Mouse (Mus musculus): ENCODE data around the gene Rars2. TPM values are rescaled to one million over a fixed set of nuclear protein-coding genes. Genes with fewer than 3 reads are reported as not detected.

Gene Rars2
- polyA plus RNA-seq, 1 experiment from 2014 or later, result 74.5 TPM

- H3K27ac ChIP-seq (ENCODE audit: low read length), result no peak overlapping the region
- no peak overlapping the region for H3K4me3 ChIP-seq (ENCODE audit: low read length)
- no peaks in the 10 kb centered on the region for H3K9me3 ChIP-seq (ENCODE audit: control insufficient read depth, low read length)
- 73% methylated on average over 7 of the region's 7 CpGs for WGBS
- H3K4me1 ChIP-seq (ENCODE audit: control insufficient read depth, insufficient read depth, low read length), result no peaks in the 10 kb centered on the region
- H3K4me2 ChIP-seq (ENCODE audit: low read depth, low read length), result no peak overlapping the region
- H3K36me3 ChIP-seq (ENCODE audit: control insufficient read depth, insufficient read depth, low read length), result no peaks in the 10 kb centered on the region
- ATAC-seq, result no peak
- no peaks in the 10 kb centered on the region for H3K27me3 ChIP-seq (replicated peaks; ENCODE audit: control insufficient read depth, insufficient read depth, low read length)
- no peak overlapping the region for H3K9ac ChIP-seq (ENCODE audit: low read depth, low read length)
Measured at GRCm38 (mm10) chr4:34584871-34585607, 29.7 kb upstream of the Rars2 start.

DNA sequence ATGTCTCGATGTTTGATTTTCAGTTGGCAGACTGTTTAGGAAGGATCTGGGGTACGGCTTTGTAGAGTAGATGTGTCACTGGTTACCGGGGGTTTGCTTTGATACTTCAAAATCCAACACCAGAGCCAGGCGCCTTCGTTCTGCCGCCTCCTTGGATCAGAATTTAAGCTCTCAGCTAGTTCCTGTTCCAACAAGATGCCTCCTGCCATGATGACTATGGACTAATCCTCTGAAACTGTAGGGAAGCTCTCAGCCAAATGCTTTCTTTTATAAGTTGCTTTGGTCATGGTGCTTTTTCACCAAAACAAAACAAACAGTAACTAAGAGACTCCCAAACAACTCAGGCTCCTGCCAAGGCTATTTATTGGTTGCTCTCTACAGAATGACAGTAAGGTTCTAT is 11.6 kb upstream of the Rars2 start:
- H3K9me3 ChIP-seq (ENCODE audit: control insufficient read depth, low read length), result no peaks in the 10 kb centered on the region
- peaks cover 5% of the 10 kb centered on the region; the same call in 1 of the 2 replicates for H3K36me3 ChIP-seq (ENCODE audit: control insufficient read depth, insufficient read depth, low read length)
- no peak overlapping the region for H3K4me2 ChIP-seq (ENCODE audit: low read depth, low read length)
- H3K9ac ChIP-seq (ENCODE audit: low read depth, low read length), result no peak overlapping the region
- no peak for ATAC-seq
- H3K4me3 ChIP-seq (ENCODE audit: low read length), result no peak overlapping the region
- no peaks in the 10 kb centered on the region for H3K4me1 ChIP-seq (ENCODE audit: control insufficient read depth, insufficient read depth, low read length)
- H3K27ac ChIP-seq (ENCODE audit: low read length), result no peak overlapping the region
- no peaks in the 10 kb centered on the region for H3K27me3 ChIP-seq (replicated peaks; ENCODE audit: control insufficient read depth, insufficient read depth, low read length)
- WGBS, result 93% methylated on average over 6 of the region's 6 CpGs

DNA sequence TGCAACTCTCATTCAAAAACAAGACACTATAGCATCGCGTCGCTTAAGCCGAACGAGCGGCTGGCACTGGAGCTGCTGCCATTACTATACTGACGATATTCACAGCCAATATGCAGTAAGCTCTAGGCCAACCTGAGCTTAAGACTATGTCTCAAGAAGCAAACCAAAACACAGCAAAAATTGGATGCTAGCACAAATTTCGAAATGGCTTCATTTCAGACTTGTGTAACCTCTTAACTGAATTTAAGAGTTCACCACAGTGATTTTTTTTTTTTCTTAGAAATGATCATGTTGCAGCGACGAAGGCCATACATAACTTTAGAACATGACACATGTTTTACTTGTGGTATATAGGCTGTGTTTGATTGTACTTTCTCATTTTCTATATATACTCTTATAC is 8.1 kb upstream of the Rars2 start:
- Histone ChIP-seq H3K4me3 (ENCODE audit: low read length) (no peak overlapping the region), H3K27me3 (replicated peaks; ENCODE audit: control insufficient read depth, insufficient read depth, low read length) (no peaks in the 10 kb centered on the region), H3K4me2 (ENCODE audit: low read depth, low read length) (no peak overlapping the region), H3K9ac (ENCODE audit: low read depth, low read length) (no peak overlapping the region), H3K36me3 (ENCODE audit: control insufficient read depth, insufficient read depth, low read length) (peaks cover 5% of the 10 kb centered on the region; the same call in 1 of the 2 replicates), H3K9me3 (ENCODE audit: control insufficient read depth, low read length) (no peaks in the 10 kb centered on the region), H3K4me1 (ENCODE audit: control insufficient read depth, insufficient read depth, low read length) (no peaks in the 10 kb centered on the region), H3K27ac (ENCODE audit: low read length) (no peak overlapping the region)
- WGBS, result 96% methylated on average over 10 of the region's 10 CpGs
- ATAC-seq, result no peak

GRCm38 (mm10) chr4:34613571-34614145 is 1.1 kb upstream of the Rars2 start:
- ATAC-seq, result no peak
- no peaks in the 10 kb centered on the region for H3K27me3 ChIP-seq (replicated peaks; ENCODE audit: control insufficient read depth, insufficient read depth, low read length)
- H3K4me3 ChIP-seq (ENCODE audit: low read length), result peak overlapping the region; percentile 71
- no peak overlapping the region for H3K27ac ChIP-seq (ENCODE audit: low read length)
- 65% methylated on average over 6 of the region's 6 CpGs for WGBS
- peak overlapping the region; percentile 82; the same call in 1 of the 2 replicates for H3K9ac ChIP-seq (ENCODE audit: low read depth, low read length)
- no peaks in the 10 kb centered on the region for H3K9me3 ChIP-seq (ENCODE audit: control insufficient read depth, low read length)
- H3K4me2 ChIP-seq (ENCODE audit: low read depth, low read length), result peak overlapping the region; percentile 63
- peaks cover 12% of the 10 kb centered on the region for H3K4me1 ChIP-seq (ENCODE audit: control insufficient read depth, insufficient read depth, low read length)
- H3K36me3 ChIP-seq (ENCODE audit: control insufficient read depth, insufficient read depth, low read length), result peaks cover 3% of the 10 kb centered on the region; the same call in 1 of the 2 replicates

DNA sequence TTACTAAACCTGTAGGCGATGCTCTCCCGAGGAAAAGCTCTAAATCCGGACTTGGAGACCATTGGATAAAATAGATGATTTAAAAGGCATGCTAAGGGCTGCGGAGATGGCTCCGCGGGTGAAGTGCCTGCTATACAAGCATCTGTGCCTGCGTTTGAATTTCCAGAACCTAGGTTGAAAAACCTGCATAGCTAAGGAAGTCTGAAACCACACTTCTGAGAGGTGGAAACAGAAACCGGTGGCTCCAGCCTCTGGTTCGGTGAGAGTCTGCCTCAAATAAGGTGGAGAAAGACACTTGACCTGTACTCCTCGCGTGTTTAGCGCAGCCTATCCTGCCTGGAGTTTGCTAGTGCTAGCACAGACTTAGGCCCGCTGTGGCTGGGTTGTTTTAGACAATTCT is 546 bp downstream of the Rars2 start:
- H3K4me2 ChIP-seq (ENCODE audit: low read depth, low read length), result peak overlapping the region; percentile 65
- no peaks in the 10 kb centered on the region for H3K36me3 ChIP-seq (ENCODE audit: control insufficient read depth, insufficient read depth, low read length)
- H3K9ac ChIP-seq (ENCODE audit: low read depth, low read length), result peak overlapping the region; percentile 82
- H3K27ac ChIP-seq (ENCODE audit: low read length), result peak overlapping the region; percentile 38
- H3K27me3 ChIP-seq (replicated peaks; ENCODE audit: control insufficient read depth, insufficient read depth, low read length), result no peaks in the 10 kb centered on the region
- peak overlapping the region; percentile 71 for H3K4me3 ChIP-seq (ENCODE audit: low read length)
- no peaks in the 10 kb centered on the region for H3K9me3 ChIP-seq (ENCODE audit: control insufficient read depth, low read length)
- peaks cover 12% of the 10 kb centered on the region for H3K4me1 ChIP-seq (ENCODE audit: control insufficient read depth, insufficient read depth, low read length)
- WGBS, result under 1% methylated on average over 13 of the region's 13 CpGs
- peak; percentile 31 for ATAC-seq

DNA sequence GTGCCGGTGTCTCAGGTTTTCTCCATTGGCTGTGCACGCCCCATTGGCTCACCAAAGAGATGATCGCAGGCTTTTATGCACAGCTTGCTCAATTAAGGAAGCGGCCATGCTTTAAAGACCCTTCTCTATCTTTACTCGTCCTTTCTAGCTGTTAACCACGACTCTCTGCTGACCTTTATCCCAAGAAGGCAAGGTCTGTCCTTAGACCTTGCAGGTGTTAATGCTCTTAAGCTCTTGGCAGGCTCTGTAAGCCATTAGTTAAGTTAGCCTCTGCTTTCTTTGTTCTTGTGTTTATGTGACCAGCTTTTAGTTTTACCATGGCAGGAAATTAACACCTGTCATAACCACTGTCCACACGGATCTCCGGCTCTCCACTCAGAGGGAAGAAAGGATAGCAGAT is 1.4 kb downstream of the Rars2 start:
- peaks cover 12% of the 10 kb centered on the region for H3K4me1 ChIP-seq (ENCODE audit: control insufficient read depth, insufficient read depth, low read length)
- H3K4me2 ChIP-seq (ENCODE audit: low read depth, low read length), result peak overlapping the region; percentile 65
- peak overlapping the region; percentile 71 for H3K4me3 ChIP-seq (ENCODE audit: low read length)
- peak overlapping the region; percentile 38; the same call in 1 of the 2 replicates for H3K27ac ChIP-seq (ENCODE audit: low read length)
- peak overlapping the region; percentile 82 for H3K9ac ChIP-seq (ENCODE audit: low read depth, low read length)
- 64% methylated on average over 8 of the region's 8 CpGs for WGBS
- H3K27me3 ChIP-seq (replicated peaks; ENCODE audit: control insufficient read depth, insufficient read depth, low read length), result no peaks in the 10 kb centered on the region
- H3K9me3 ChIP-seq (ENCODE audit: control insufficient read depth, low read length), result no peaks in the 10 kb centered on the region
- ATAC-seq, result no peak
- H3K36me3 ChIP-seq (ENCODE audit: control insufficient read depth, insufficient read depth, low read length), result no peaks in the 10 kb centered on the region

GRCm38 (mm10) chr4:34625556-34625955 is 10.8 kb downstream of the Rars2 start:
- H3K36me3 ChIP-seq (ENCODE audit: control insufficient read depth, insufficient read depth, low read length), result peaks cover 4% of the 10 kb centered on the region; the same call in 1 of the 2 replicates
- no peak overlapping the region for H3K4me2 ChIP-seq (ENCODE audit: low read depth, low read length)
- no peak overlapping the region for H3K27ac ChIP-seq (ENCODE audit: low read length)
- no peaks in the 10 kb centered on the region for H3K27me3 ChIP-seq (replicated peaks; ENCODE audit: control insufficient read depth, insufficient read depth, low read length)
- H3K9ac ChIP-seq (ENCODE audit: low read depth, low read length), result no peak overlapping the region
- no peak overlapping the region for H3K4me3 ChIP-seq (ENCODE audit: low read length)
- no peaks in the 10 kb centered on the region for H3K4me1 ChIP-seq (ENCODE audit: control insufficient read depth, insufficient read depth, low read length)
- no peaks in the 10 kb centered on the region for H3K9me3 ChIP-seq (ENCODE audit: control insufficient read depth, low read length)
- no peak for ATAC-seq
- 86% methylated on average over 4 of the region's 4 CpGs for whole genome bisulfite sequencing

- H3K27me3 ChIP-seq (replicated peaks; ENCODE audit: control insufficient read depth, insufficient read depth, low read length), result no peaks in the 10 kb centered on the region
- no peak overlapping the region for H3K27ac ChIP-seq (ENCODE audit: low read length)
- no peaks in the 10 kb centered on the region for H3K9me3 ChIP-seq (ENCODE audit: control insufficient read depth, low read length)
- no peak for ATAC-seq
- H3K36me3 ChIP-seq (ENCODE audit: control insufficient read depth, insufficient read depth, low read length), result peaks cover 8% of the 10 kb centered on the region; the same call in 1 of the 2 replicates
- H3K9ac ChIP-seq (ENCODE audit: low read depth, low read length), result no peak overlapping the region
- 85% methylated on average over 6 of the region's 6 CpGs for WGBS
- no peak overlapping the region for H3K4me3 ChIP-seq (ENCODE audit: low read length)
- H3K4me1 ChIP-seq (ENCODE audit: control insufficient read depth, insufficient read depth, low read length), result no peaks in the 10 kb centered on the region
- H3K4me2 ChIP-seq (ENCODE audit: low read depth, low read length), result no peak overlapping the region
Measured at GRCm38 (mm10) chr4:34626401-34626800, 11.6 kb downstream of the Rars2 start.

DNA sequence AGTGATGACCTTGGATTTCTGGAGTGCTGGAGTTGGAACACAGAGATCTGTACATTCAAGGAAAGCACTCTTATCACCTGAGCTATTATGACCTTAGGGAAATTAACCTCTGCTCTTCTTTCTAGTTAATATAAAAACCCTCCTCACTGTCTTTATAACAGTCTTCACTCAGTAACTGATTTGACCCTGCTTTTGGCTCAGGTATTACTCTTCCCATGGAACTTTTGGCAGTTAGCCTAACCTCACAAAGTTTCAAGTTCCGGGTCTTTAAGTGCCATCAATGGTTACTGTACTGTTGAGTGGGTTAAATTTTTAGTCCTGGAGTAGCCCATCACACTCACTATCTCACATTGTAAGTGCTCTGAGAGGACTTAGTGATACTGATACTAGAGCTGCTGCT is 15.2 kb downstream of the Rars2 start:
- H3K9me3 ChIP-seq (ENCODE audit: control insufficient read depth, low read length), result no peaks in the 10 kb centered on the region
- H3K36me3 ChIP-seq (ENCODE audit: control insufficient read depth, insufficient read depth, low read length), result peaks cover 8% of the 10 kb centered on the region; the same call in 1 of the 2 replicates
- H3K27me3 ChIP-seq (replicated peaks; ENCODE audit: control insufficient read depth, insufficient read depth, low read length), result no peaks in the 10 kb centered on the region
- no peak for ATAC-seq
- no peaks in the 10 kb centered on the region for H3K4me1 ChIP-seq (ENCODE audit: control insufficient read depth, insufficient read depth, low read length)
- H3K4me3 ChIP-seq (ENCODE audit: low read length), result no peak overlapping the region
- H3K27ac ChIP-seq (ENCODE audit: low read length), result no peak overlapping the region
- 92% methylated on average over 1 of the region's 1 CpGs for WGBS
- no peak overlapping the region for H3K9ac ChIP-seq (ENCODE audit: low read depth, low read length)
- no peak overlapping the region for H3K4me2 ChIP-seq (ENCODE audit: low read depth, low read length)
